Mouse (Mus musculus): ENCODE data around the gene Zfp287.

DNA sequence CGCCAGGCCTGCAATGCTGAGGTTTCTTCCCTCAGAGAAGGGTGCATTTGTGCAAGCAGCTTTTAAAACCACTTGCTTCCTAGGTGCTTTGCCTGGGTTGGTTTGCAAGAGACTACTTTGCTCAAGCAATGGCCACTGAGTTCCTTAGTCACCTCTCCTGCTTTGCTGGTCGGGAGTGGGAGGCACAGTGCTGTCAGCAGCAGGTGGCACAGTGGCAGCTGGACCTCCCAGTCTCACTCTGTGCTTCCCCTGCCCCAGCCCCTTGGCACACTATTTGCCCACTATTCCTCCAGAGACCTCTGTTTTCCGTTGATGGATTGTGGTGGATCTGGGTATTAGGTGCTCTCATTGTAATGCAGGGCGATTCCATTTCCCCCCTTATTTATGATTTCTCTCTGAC, 16.4 kb upstream of the Zfp287 start:
- no peak for TF ChIP-seq CTCF (IDR thresholded peaks at IDR 0.05; ENCODE audit: insufficient read depth, low read depth, low read length)
- no peak for TF ChIP-seq POLR2A (IDR thresholded peaks at IDR 0.05; ENCODE audit: insufficient read depth, low read depth, low read length)
